Mouse (Mus musculus) MEL (cell line): ENCODE results near the gene Fars2.

Source experiments
- CHD2 ChIP-seq: IDR thresholded peaks from 2 replicates; pipeline ENCODE4 v1.6.1; 2011; ENCODE audit warnings: low read length, improper control_type of control experiment
- CTCF ChIP-seq, 3 experiments: IDR thresholded peaks in 2 of 3; conservative IDR thresholded peaks in 1 of 3; 2 replicates each; pipeline ENCODE4 v1.5.1; 2011 to 2012; ENCODE audit warnings: low read length in 3 of 3, low read depth in 2 of 3, mild to moderate bottlenecking in 2 of 3, improper control_type of control experiment in 1 of 3, inconsistent platforms in 1 of 3, mixed read lengths in 1 of 3, moderate library complexity in 1 of 3; ENCODE audit not compliant: control insufficient read depth in 1 of 3, insufficient read depth in 1 of 3, poor library complexity in 1 of 3, severe bottlenecking in 1 of 3
- EP300 ChIP-seq, 2 experiments: IDR thresholded peaks; 2 replicates each; pipeline ENCODE4 v1.6.1; 2011; ENCODE audit warnings: improper control_type of control experiment in 2 of 2, low read length in 2 of 2, low read depth in 1 of 2, mild to moderate bottlenecking in 1 of 2
- MEF2A ChIP-seq: IDR thresholded peaks from 2 replicates; pipeline ENCODE4 v1.6.1; 2014; ENCODE audit warnings: low read depth, mild to moderate bottlenecking, inconsistent platforms, low read length, improper control_type of control experiment; ENCODE audit not compliant: poor library complexity, insufficient replicate concordance, severe bottlenecking; ENCODE audit errors: extremely low read depth
- NRF1 ChIP-seq: IDR thresholded peaks from 2 replicates; pipeline ENCODE4 v1.6.1; 2014; ENCODE audit warnings: low read depth, mild to moderate bottlenecking, inconsistent platforms, low read length, improper control_type of control experiment, moderate library complexity; ENCODE audit not compliant: poor library complexity, insufficient read depth, severe bottlenecking
- POLR2A ChIP-seq, 2 experiments: IDR thresholded peaks; 2 replicates each; pipeline ENCODE4 v1.6.1; 2011 to 2012; ENCODE audit warnings: low read length in 2 of 2, mild to moderate bottlenecking in 2 of 2, control low read depth in 1 of 2, improper control_type of control experiment in 1 of 2, low read depth in 1 of 2, moderate library complexity in 1 of 2; ENCODE audit not compliant: control insufficient read depth in 1 of 2, insufficient read depth in 1 of 2, poor library complexity in 1 of 2
- POLR2AphosphoS2 ChIP-seq: IDR thresholded peaks from 2 replicates; pipeline ENCODE4 v1.6.1; 2011; ENCODE audit warnings: low read length, improper control_type of control experiment
- RCOR1 ChIP-seq: IDR thresholded peaks from 2 replicates; pipeline ENCODE4 v1.6.1; 2012; ENCODE audit warnings: low read depth, mild to moderate bottlenecking, inconsistent platforms, low read length, improper control_type of control experiment
- SMC3 ChIP-seq: IDR thresholded peaks from 2 replicates; pipeline ENCODE4 v1.6.1; 2011; ENCODE audit warnings: low read depth, low read length, improper control_type of control experiment
- TCF12 ChIP-seq: IDR thresholded peaks from 2 replicates; pipeline ENCODE4 v1.6.1; 2014; ENCODE audit warnings: low read depth, mild to moderate bottlenecking, inconsistent platforms, low read length, improper control_type of control experiment, moderate library complexity
- UBTF ChIP-seq: IDR thresholded peaks from 2 replicates; pipeline ENCODE4 v1.6.1; 2012; ENCODE audit warnings: low read depth, mild to moderate bottlenecking, inconsistent platforms, low read length, improper control_type of control experiment, moderate library complexity, borderline replicate concordance; ENCODE audit not compliant: insufficient read depth
- ZKSCAN1 ChIP-seq: IDR thresholded peaks from 2 replicates; pipeline ENCODE4 v1.6.1; 2012; ENCODE audit warnings: low read depth, mild to moderate bottlenecking, inconsistent platforms, low read length, improper control_type of control experiment, moderate library complexity

DNA sequence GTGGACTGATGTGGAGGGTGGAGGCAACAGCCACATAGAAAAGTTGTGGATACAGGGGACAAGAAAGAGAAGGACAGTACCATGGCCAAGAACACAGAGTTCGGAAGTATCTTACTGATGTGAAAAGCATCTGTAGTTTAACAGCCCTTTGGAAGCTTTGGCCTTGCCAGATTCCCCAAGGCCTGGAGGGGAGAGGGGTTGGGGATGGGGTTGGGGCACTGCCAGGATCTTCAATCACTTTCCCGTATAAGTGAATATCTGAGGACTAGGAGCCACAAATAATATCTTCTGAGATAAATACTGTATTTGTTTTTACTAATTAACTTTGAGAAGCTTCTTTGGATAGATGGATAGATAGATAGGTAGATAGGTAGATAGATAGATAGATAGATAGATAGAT lies 351.8 kb downstream of the Fars2 start:
- TF ChIP-seq CHD2 (no peak), CTCF (IDR thresholded peaks at IDR 0.05 in 2 of 3, conservative IDR thresholded peaks at IDR 0.05 in 1 of 3; ENCODE audit: control insufficient read depth in 1 of 3, insufficient read depth in 1 of 3, low read depth in 2 of 3, low read length in 3 of 3, poor library complexity in 1 of 3, severe bottlenecking in 1 of 3) (no peak), EP300 (IDR thresholded peaks at IDR 0.05; ENCODE audit: low read depth in 1 of 2, low read length in 2 of 2) (no peak), RCOR1 (no peak), SMC3 (no peak), UBTF (no peak), TCF12 (no peak), NRF1 (no peak), MEF2A (no peak), POLR2A (IDR thresholded peaks at IDR 0.05; ENCODE audit: control insufficient read depth in 1 of 2, insufficient read depth in 1 of 2, low read depth in 1 of 2, low read length in 2 of 2, poor library complexity in 1 of 2) (no peak), POLR2AphosphoS2 (no peak), ZKSCAN1 (no peak)
